Mouse (Mus musculus) liver, embryonic 14.5 days (tissue): ENCODE results near the gene Rab3c. TPM values are rescaled to one million over a fixed set of nuclear protein-coding genes. Genes with fewer than 3 reads are reported as not detected.

ENCODE experiments used
- ATAC-seq: fragments of 200-750 bp; cut with Nextera tagmentation; 2 replicates; pipeline ENCODE4 v1.8.0; 2017; ENCODE audit warnings: moderate number of reproducible peaks, mild to moderate bottlenecking, moderate library complexity; ENCODE audit not compliant: insufficient read depth
- DNase-seq, 3 experiments: peaks; one replicate each; pipeline ENCODE4 v3.0.0-alpha.2; 2012 to 2013; ENCODE audit warnings: low read depth in 3 of 3, low spot score in 3 of 3
- H3K27ac ChIP-seq: fragments of 300-500 bp; sonication (generic); 2 replicates; pipeline ENCODE4 v1.5.1; 2014; ENCODE audit warnings: moderate library complexity, mild to moderate bottlenecking, control low read depth, inconsistent platforms
- H3K27me3 ChIP-seq: fragments of 300-500 bp; sonication (generic); 2 replicates; pipeline ENCODE4 v1.6.1; 2014; ENCODE audit warnings: mild to moderate bottlenecking, low read length, moderate library complexity; ENCODE audit not compliant: control insufficient read depth, insufficient read depth
- H3K36me3 ChIP-seq: fragments of 300-500 bp; sonication (generic); replicated peaks from 2 replicates; pipeline ENCODE4 v1.6.1; 2014; ENCODE audit warnings: low read depth; ENCODE audit not compliant: control insufficient read depth, insufficient read depth
- H3K4me1 ChIP-seq, 2 experiments: fragments of 200-500 bp in 1 of 2; fragments of 300-500 bp in 1 of 2; sonication (generic) in 1 of 2; replicated peaks; 2 replicates each; pipeline ENCODE4 v1.6.1; 2012 to 2014; ENCODE audit warnings: antibody characterized with exemption in 1 of 2, inconsistent platforms in 1 of 2, low read length in 1 of 2; ENCODE audit not compliant: control insufficient read depth in 2 of 2, insufficient read depth in 2 of 2
- H3K4me2 ChIP-seq: fragments of 300-500 bp; sonication (generic); 2 replicates; pipeline ENCODE4 v1.6.1; 2014; ENCODE audit warnings: low read depth, mild to moderate bottlenecking, control low read depth, moderate library complexity
- H3K4me3 ChIP-seq, 2 experiments: fragments of 200-500 bp in 1 of 2; fragments of 300-500 bp in 1 of 2; sonication (generic) in 1 of 2; 2 replicates each; pipeline ENCODE4 v1.5.1; 2012 to 2014; ENCODE audit warnings: low read depth in 2 of 2, low read length in 2 of 2, mild to moderate bottlenecking in 2 of 2, control low read depth in 1 of 2, inconsistent platforms in 1 of 2, moderate library complexity in 1 of 2; ENCODE audit not compliant: insufficient read depth in 1 of 2
- H3K9ac ChIP-seq: fragments of 300-500 bp; sonication (generic); replicated peaks from 2 replicates; pipeline ENCODE4 v1.6.1; 2014; ENCODE audit warnings: mild to moderate bottlenecking, control low read depth, moderate library complexity
- H3K9me3 ChIP-seq: fragments of 300-500 bp; sonication (generic); 2 replicates; pipeline ENCODE4 v1.6.1; 2016; ENCODE audit warnings: low read length, mixed read lengths; ENCODE audit not compliant: control insufficient read depth
- CTCF ChIP-seq: IDR thresholded peaks from 2 replicates; pipeline ENCODE4 v1.5.1; 2016; ENCODE audit warnings: antibody characterized with exemption, low read depth, control low read depth
- EP300 ChIP-seq: IDR thresholded peaks from 2 replicates; pipeline ENCODE4 v1.6.1; 2016; ENCODE audit warnings: antibody characterized with exemption, low read depth
- WGBS: fragments of 180-500 bp; shearing (Covaris S2); extraction: QIAGEN DNeasy Blood & Tissue Kit; methylation state at CpG from one replicate; pipeline ENCODE4 v1.1.7; 2014; ENCODE audit not compliant: insufficient replicate concordance; 5-methylcytosine and 5-hydroxymethylcytosine counted together
- polyA plus RNA-seq, 2 experiments: library from polyadenylated mRNA; depleted of rRNA in 1 of 2; stranded (reverse) in 1 of 2; unstranded in 1 of 2; fragments of >200 nt; fragmentation: Nextera tagmentation in 1 of 2; extraction: Ambion mirVana in 1 of 2; gene quantifications; 2 replicates each; pipeline versions ENCODE4 v1.2.1 to v1.2.3; 2012 to 2014

Rab3c gene
- polyA plus RNA-seq, 2 experiments, result under 0.01 TPM; not detected in 1

GRCm38 (mm10) chr13:110062835-110063411 is 217.9 kb downstream of the Rab3c start:
- Histone ChIP-seq H3K4me3 (no peak overlapping the region), H3K27me3 (no peaks in the 10 kb centered on the region), H3K9ac (no peak overlapping the region), H3K4me2 (no peak overlapping the region), H3K4me1 (no peaks in the 10 kb centered on the region), H3K36me3 (no peaks in the 10 kb centered on the region), H3K9me3 (no peaks in the 10 kb centered on the region), H3K27ac (no peak overlapping the region)
- 21% methylated on average over 9 of the region's 9 CpGs for WGBS
- TF ChIP-seq EP300 (no peak), CTCF (peak; percentile 68)
- no peak for ATAC-seq
- DNase-seq, result peak; percentile 17 to 30 (median 28)

- Histone ChIP-seq H3K4me3 (no peak overlapping the region), H3K27ac (no peak overlapping the region), H3K9me3 (no peaks in the 10 kb centered on the region), H3K9ac (no peak overlapping the region), H3K27me3 (no peaks in the 10 kb centered on the region), H3K4me2 (no peak overlapping the region), H3K36me3 (no peaks in the 10 kb centered on the region), H3K4me1 (no peaks in the 10 kb centered on the region)
- 51% methylated on average over 8 of the region's 8 CpGs for whole genome bisulfite sequencing
- DNase-seq (no peak), ATAC-seq (no peak)
- TF ChIP-seq EP300 (no peak), CTCF (no peak)
These were observed 218.5 kb downstream of the Rab3c start for GRCm38 (mm10) chr13:110062288-110062687.

- ATAC-seq, result no peak
- Histone ChIP-seq H3K4me3 (no peak overlapping the region), H3K36me3 (no peaks in the 10 kb centered on the region), H3K9me3 (no peaks in the 10 kb centered on the region), H3K27ac (no peak overlapping the region), H3K27me3 (no peaks in the 10 kb centered on the region), H3K9ac (no peak overlapping the region), H3K4me1 (no peaks in the 10 kb centered on the region), H3K4me2 (no peak overlapping the region)
- no peak for DNase-seq
- WGBS, result 55% methylated on average over 8 of the region's 8 CpGs
- TF ChIP-seq EP300 (no peak), CTCF (no peak)
These were observed 226.3 kb downstream of the Rab3c start for GRCm38 (mm10) chr13:110054538-110054937.

- no peaks in the 10 kb centered on the region for H3K4me1 ChIP-seq
- no peak for TF ChIP-seq EP300
- no peak for DNase-seq
- no peak overlapping the region for H3K4me2 ChIP-seq
- WGBS, result 27% methylated on average over 5 of the region's 5 CpGs
- H3K4me3 ChIP-seq, result no peak overlapping the region
- no peaks in the 10 kb centered on the region for H3K9me3 ChIP-seq
- H3K27ac ChIP-seq, result no peak overlapping the region
- no peaks in the 10 kb centered on the region for H3K36me3 ChIP-seq
- H3K9ac ChIP-seq, result no peak overlapping the region
- H3K27me3 ChIP-seq, result no peaks in the 10 kb centered on the region
- ATAC-seq, result no peak
These were observed 231.9 kb downstream of the Rab3c start for GRCm38 (mm10) chr13:110048767-110049434.

GRCm38 (mm10) chr13:110044418-110044817 is 236.4 kb downstream of the Rab3c start:
- 54% methylated on average over 4 of the region's 4 CpGs for WGBS

More at GRCm38 (mm10) chr13:110044418-110044817, 236.4 kb downstream of the Rab3c start:
- ATAC-seq, result no peak
- Histone ChIP-seq H3K4me3 (no peak overlapping the region), H3K4me2 (no peak overlapping the region), H3K27ac (no peak overlapping the region), H3K27me3 (no peaks in the 10 kb centered on the region), H3K9ac (no peak overlapping the region), H3K4me1 (no peaks in the 10 kb centered on the region), H3K9me3 (no peaks in the 10 kb centered on the region), H3K36me3 (no peaks in the 10 kb centered on the region)
- no peak for DNase-seq
- TF ChIP-seq EP300, result no peak
- TF ChIP-seq CTCF, result peak; percentile 31; the same call in 1 of the 2 replicates
